Mouse (Mus musculus) cerebellum, postnatal 36 days (tissue): ENCODE measurements around the gene Cacna1e.

Experiments used
- DNase-seq, 2 experiments: peaks; one replicate each; pipeline ENCODE4 v3.0.0; 2021 to 2022; ENCODE audit warnings: mixed read lengths in 2 of 2

The Cacna1e gene

DNA sequence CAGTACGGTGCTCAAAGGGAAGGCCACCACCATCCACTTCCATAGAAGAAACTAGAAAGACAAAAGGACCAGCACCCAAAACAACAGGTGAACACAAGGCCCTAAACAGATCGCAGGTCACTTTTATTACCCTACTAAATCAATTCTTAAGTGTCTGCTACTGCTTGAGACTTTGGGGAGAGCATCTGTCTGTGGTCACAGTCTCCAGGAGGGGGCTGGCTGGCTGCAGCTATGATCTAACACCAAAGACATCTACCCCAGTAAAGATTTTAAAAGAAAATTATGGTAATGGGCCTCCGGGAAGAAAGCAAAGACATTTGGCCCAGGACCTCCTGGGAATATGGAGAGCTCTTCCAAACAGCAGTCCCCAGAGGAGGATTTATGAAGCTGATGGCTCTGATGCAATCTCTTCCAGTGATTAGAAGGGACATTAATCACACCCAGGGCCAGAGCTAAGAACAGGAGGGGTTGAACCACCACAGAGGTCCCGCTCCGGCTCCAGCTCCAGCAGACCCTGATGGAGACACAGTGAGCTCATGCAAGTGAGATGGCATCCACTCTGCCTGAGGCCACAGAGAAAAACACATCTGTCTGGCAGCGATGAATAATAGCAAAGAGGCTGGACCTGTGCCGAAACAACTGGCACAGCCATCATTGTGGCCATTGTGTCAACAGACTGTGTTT lies 178.3 kb downstream of the Cacna1e start:
- no peak for DNase-seq

DNA sequence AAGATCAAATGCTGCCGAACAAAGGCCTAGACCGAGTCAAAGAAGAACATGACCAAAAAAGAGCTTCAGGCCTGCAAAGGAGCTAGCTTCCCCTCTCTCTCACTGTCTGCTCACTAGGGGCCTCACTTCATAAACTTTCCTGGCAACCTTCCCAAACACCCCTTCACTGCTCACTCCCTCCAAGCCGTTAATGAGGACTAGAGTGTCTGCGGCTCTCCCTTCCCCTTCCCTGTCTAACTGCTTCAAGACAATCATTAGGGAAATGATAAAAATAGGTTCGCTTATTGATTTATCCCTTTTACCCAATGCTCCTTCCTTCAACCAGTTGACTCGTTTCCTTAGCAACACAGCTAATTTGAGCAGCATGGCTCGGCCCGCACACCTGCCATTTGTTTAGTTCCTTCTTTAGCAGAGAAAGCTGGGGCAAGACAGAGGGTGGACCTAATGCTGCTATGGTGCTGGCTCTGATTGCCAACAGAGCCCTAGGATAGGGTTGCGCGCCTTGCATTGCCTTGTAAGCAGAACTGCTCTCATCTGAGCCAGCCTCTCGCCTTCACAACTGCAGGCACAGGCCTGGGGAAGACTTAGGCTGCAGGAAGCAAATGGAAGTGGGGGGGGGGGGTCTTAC lies 179.6 kb downstream of the Cacna1e start:
- no peak for DNase-seq

DNA sequence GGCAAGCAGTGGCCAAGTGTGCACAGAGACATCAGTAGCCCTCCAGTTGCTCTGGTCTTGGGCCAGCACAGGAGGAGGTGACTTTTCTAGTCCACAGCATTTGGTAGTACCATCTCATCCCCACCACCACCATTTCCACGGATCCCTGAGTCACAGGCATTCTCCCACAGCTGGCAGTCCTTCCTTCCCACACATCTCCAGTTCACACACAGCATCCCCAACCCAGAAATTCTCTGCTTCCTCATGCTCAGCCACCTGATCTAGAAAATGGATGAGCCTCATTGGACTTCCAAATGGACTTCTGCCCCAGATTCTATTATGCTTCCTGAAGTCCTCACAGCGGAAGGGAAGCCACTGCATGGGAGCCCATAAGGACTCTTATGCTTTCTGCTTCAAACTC lies 181.7 kb downstream of the Cacna1e start:
- DNase-seq, result no peak

DNA sequence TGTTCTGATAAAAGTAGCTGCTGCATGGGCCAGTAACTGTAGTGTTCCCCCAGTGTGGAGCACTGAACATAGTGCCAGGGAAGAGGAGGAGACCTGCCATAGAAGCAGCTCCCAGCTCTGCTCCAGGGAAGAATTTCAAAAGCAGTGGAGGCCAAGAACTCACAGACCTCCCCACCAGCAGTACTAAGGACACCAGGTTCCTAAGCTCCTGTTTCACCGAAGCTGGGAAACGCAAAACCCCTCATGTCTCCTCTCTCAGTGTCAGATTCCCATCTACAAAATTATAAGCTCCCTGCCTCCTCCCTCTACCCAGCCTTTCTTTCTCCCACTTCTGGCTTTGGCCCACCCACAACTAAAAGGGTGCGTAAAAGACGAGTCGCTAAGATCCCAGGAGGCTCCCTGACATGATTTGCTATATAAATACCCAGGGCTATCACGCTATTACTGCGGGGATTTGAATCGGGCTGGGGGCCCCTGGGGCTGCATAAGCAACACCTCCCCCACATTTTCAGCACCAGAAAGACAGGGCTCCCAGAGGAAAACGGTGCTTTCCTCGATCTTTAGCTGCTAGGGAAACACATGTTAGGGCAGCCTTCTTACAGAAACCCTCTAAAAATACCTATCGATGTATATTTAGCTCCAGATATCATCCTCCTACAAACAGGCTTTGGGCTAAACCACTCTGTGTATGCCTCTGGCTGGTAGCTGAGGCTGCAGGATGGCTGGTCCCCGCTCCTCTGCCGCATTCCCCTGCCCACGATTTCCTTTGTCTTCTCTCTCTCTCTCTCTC lies 195.2 kb downstream of the Cacna1e start:
- no peak for DNase-seq

DNA sequence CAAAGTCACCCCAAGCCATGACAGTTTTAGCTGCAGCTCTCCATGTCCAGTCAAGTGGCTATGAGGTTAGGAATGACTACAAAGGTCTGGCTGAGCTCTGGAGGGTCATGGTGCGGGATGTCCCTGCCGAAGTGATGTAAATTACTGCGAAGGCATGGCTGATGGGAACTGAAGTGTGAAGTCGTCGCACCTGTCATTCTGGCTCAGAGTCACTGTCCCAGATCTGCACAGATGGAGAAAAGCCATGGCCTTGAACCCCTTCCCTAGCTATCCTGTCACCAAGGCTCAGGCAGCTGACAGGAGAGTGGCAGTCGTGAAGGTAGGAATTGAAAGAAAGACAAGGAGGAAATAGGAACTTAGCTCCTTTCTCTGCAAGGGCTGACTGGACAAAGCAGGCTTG lies 197.4 kb downstream of the Cacna1e start:
- DNase-seq, result peak; percentile 56 to 65

DNA sequence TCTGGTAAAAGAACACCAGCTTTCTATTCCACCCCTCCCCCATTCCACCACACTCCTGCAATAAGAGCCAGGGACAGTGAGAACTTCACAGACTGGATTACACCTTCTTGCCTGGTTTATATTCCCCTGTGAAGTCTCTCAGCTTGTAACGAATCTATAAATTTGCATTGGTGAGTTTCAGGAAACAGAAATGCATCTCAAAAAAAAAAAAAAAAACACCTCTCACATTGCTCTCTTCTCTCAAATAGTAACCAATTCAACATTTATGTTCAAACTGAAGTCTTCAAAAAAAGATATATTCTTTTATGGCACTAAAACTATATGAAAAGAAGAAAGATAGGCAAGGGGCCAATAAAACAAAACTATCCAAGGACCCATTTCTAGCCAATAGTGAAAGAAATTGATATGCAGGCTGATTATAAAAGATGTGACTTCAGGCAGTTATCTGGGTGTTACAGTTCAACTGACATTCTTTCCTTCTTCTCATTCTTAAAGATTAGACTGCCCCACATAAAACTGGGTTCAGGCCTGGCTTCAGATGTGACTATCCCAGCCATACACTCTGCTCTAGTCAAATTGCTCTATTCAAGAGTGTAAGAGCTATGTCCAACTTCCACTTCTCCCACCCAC lies 200.7 kb downstream of the Cacna1e start:
- DNase-seq, result no peak

DNA sequence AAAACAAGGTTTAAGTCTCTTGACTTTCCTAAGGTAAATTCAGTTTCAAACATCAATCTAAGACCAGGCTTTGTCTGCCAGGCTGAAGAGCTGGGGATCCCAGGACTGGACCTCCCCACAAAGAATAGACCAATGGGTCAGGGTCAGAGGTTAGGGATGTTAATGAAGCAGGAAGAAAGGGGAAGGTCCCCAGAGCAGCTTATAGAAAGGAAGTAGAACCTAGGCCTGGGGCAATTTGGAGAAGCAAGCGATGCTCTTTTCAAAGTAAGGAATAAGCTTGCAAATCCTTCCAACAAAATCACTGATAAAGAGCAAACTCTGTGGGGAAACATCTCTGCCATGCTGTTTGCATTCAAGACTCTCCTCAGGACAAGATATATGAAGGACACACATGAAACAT lies 205.3 kb downstream of the Cacna1e start:
- no peak for DNase-seq

DNA sequence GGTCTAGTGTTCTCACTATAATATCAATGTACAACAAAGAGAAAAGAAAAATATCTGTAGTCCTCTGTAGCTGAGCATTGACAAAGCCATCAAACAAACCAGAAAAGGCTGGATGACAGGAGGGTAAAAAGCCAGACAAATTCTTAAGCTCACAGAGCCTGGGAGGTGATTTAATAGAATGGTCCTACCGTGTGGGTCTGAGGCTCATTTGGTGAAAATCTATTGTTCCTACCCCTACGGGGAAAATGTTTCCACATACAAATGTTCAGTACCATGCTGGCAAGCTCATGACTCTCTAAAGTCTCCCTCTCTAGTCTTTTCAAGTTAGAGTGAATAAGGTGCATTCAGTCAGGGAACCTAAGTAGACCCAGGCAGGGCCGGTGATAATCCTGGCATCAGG lies 206.2 kb downstream of the Cacna1e start:
- DNase-seq, result no peak

DNA sequence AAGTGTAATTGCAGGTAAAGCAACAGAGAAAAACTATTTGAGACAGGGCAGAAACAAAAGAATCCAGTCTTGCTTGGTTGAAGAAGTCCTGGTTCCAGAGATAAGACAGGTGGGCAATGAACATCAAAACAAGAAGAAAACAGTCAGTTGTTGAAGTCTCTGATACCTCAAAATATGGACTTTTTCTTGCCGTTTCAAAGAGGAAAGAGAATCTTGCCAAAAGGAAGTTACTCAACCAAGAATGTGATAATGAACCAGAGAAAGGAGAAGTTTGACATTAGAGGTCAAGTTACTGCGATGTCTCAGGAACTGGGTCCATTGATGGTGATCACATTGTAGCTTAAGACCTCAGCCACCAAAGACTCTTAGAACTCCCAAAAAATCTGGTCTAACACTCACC lies 206.6 kb downstream of the Cacna1e start:
- DNase-seq, result no peak

DNA sequence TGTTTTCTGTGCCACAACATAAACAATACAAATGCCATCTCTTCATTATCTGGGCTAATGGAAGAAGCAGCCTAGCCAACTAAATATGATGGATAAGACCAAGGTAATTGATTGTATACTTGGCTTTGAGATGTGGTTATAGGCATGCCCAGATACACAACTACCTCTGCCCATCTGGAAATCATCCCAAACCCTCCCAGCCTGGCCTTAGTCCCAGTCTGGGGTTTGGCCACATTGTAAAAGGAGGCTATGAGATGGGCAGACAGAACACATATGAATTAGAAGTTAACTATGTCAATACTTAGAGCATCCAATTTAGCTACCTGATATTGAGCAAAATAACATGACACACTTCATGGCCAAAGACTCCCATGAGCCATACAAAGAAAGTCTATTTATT lies 220.6 kb downstream of the Cacna1e start:
- peak; percentile 42 to 50 for DNase-seq

DNA sequence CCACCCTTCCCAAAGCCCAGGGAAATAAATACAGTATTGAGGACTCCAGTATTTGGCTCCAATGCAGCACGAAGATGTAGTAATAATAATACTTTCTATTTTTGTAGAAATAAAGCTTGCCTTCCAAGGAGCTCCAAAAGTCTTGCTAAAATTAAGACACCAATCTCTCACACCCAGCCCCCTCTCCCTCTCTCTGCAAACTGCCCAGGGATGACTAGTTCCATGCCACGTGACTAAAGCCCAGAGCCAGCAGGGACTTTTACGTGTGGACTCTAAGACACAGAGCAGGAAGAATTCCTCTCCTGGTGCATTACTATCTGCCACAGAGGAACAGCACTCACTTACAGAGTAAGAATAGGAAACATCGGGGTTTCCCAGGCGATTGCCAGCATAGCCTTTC lies 222.3 kb downstream of the Cacna1e start:
- no peak for DNase-seq

DNA sequence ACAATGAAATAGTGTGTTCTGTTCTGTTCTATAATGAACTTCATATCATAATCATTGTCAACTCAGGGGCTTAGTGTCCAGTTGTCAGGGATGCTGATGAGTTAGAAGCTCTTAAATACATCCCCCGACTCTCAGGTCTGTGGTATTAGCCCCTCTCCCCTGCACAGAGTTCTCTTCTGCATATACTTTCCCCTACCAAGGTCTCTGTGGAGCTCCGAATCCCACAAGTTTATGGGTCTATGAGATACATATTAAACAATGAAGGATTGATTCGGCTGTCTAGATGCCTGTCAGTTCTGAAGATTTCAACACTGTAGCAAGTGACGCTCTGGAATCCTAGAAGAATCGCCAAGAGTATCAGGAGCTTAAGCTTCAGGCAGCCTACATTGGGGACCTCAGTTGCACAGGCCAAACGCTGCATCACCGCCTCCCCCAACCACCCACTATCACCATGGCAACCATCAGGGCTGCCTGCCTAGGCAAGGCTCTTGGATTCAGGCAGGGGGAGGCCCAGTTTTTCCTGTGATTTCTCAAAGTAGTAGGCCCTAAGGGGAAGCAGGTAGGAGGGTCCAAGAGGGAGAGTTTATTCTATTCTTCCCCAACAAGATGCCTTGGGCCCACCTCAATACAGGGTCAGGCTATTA lies 223.0 kb downstream of the Cacna1e start:
- DNase-seq, result peak in 1 of 2 experiments; percentile 27

DNA sequence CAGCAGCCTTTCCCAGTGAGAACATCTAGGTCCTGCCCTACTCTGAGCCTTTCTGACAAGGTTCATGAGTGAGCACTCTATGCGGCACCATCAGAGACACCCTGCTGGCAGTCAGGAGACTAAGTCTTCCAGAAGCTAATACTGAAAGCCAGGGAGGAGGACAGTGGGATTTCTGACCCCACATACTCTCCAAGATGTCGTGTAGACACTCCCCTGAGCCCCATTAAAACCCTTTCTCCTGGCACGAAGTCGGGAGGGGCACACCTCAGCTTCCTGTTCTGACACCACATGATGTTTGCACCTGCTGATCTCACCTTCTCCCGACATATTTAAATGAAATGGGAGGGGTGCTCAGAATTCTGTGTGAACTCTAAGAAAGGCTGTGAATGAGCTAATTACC lies 226.9 kb downstream of the Cacna1e start:
- no peak for DNase-seq

DNA sequence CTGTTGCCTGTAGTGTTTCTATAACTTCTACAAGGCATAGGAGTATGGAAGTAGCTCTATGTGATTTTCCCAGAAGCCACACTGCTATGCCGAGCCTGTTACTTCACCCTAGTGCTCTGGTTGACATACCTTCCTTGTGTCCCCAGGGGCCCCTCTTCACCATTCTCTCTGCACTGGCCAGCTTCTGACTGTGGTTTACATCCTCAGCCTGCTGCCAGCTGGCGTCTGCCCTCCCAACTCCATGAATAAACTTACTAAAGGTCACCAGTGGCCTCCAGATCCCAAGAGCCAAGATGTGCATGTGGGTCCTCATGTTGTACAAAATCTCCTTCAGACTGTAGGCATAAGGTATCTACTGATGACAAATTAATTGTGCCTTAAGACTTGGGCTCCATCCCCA lies 230.3 kb downstream of the Cacna1e start:
- no peak for DNase-seq

DNA sequence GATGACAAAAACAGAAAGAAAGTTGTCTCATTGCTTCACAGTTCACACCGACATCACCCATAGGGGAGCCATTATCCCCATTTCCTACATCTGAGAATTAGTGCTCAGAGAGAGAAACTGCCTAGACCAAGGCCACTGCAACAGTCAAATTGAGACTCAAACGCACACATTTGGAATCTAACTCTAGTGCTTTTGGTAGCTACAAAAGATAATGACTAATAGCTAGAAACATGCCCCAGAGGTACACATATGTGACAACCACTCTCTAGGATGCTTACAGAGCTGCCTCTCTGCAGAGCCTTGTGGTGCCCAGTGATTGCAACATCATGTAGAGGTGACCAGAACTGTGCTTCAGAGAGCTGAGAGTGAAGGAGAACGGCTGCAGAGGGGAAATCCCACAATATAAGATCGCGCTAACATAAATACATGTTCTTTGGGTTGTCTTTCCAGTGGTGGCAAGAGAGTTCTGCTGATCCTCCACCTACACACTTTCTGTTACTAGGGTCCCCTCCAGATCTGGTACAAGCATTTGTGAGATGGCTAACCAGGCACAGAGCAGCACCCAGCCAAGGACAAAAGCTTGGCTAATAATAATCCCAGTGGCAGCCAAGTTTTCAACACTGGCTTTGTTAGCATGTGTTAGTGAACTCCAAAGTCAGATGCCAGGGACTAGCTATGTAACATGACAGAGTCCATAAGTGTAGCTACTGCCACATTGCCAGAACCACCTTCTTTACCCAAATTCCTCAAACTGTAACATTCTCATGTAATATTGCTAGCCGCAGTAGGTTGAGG lies 237.9 kb downstream of the Cacna1e start:
- DNase-seq, result no peak

DNA sequence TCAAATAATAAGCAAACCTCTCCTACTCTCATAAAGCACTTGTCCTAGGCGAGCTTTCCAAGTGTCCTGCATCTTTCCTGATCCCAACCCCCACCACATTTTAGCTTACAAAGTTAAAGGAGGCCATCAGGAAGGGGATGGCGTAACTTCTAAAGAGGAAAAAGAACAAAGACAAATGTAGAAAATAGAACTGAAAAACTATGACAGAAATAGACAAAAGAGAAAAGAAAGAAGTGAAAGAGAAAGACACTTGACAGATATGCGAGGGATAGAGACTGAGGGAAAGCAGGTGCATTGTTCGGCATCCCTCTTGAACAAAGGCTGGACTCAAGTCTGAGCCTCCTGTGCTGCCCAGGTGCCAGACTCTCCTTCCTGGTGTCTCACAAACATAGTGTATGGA lies 246.5 kb downstream of the Cacna1e start:
- DNase-seq, result no peak

DNA sequence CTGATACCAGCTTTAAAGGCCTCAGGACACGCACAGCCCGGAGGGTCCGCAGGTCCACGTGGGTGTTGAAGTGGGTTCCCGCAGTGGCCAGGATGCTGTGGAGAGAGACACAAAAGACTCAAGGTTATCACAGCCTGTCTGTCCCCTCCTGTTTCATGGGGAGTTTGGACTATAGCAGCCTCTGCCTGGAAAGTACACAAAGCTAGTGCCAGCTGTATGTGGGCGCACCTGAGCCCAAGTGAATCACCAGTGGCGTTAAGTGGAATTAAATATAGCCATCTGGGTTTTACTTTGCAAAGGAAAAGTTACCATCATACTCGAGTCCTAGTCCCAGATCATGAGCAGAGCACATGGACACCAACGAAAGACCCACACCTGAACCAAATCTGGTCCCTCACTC lies 248.5 kb downstream of the Cacna1e start:
- no peak for DNase-seq

DNA sequence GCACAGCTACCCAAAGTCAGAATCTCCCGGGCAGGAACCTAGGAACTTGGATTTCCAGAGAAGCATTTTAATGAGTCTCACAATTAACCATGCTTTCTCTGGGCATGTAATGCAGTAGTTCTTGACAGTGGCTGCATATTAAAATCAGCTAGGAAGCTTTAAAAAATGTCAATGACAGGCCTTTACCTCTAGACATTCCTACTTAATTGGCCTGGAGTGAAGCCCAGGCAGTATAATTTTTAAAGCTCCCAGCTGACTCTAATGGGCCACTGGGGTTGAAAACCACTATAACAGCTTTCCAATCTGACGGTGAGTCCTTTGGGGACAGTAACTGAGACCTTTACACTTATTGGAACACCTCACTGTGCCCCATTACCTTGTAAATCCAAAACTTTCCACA lies 251.4 kb downstream of the Cacna1e start:
- DNase-seq, result no peak

DNA sequence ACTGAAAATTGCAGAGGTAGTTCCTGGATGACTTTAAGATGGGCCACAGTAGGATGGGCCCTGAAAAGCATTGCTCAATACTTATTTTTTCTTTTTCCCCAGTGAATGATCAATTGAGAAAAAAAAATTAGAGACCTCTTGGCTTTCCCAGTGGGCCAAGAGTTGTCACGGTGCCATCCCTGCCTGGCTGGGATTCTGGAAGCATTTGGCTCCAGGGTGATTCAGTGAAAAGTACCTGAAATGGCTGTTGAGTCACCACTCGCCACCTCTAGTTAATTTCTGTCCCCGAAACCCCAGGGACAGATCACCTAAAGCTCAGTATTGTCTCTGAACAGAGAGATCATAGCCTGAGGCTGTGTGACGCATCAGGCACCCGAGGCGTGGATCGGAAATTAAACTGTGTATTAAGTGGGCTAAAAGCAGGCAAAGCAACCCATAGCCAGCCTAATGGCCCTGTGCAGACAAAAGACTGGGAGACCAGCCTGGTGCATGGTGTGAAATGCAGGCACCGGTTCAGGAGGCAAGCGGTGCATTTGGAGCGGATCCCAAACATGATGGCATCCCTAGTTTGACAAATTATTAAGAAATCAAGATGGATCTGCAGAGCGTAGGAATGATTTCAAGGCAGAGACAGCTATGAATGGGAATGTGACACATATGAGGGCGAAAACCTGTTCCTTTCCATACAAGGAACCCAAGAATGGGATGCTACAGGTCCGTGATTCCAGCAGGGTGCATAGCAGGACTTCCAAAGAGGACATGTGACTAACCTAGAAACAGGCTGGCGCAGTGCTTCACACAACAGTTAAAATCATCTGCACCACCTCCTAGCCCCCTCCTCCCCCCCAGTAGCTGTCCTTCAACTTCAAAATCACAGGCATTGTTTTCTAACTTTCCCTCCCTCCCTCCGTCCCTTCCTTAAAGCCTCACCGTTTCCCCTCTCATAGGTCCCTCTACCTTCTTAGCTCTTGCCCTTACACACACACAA lies 261.3 kb downstream of the Cacna1e start:
- DNase-seq, result peak; percentile 76 to 88

DNA sequence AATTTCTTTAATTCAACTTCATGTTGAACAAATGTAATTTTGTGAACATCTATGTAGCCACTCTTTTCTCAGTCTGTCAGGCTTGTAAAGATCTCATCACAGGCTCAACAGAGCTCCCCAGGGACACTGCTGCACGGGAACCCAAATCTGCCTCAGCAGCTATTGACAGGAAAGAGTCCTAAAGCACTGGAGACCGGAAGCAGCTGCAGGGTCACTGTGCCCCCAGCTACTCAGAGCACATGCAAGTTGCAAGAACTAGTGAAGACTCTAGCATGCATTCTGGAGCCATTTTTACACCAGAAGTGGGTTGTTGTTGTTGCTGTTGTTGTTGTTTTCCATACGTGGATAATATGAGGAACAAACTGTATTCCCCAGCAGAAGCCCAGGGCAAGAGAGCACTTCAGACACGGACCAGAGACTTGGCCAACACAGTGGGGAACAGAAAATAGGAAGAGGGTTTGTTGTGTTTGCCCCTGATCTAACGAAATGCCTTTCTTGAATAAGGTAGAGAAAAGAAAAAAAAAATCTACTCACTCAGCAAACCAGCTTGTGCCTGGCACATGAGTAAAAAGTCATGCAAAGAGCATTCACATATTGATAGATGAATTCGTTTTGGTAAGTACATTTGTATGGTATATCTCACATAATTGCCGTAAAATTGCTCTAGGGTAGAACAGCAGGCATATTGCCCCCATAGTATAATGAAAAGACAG lies 266.4 kb downstream of the Cacna1e start:
- no peak for DNase-seq
